Mouse (Mus musculus): ENCODE measurements at regions not wholly inside any gene's neighbourhood (a gene's known extent, or its start where the extent isn't known, plus 50 kb on each side); places are given as distances from the start of the nearest gene placed in this dataset.

DNA sequence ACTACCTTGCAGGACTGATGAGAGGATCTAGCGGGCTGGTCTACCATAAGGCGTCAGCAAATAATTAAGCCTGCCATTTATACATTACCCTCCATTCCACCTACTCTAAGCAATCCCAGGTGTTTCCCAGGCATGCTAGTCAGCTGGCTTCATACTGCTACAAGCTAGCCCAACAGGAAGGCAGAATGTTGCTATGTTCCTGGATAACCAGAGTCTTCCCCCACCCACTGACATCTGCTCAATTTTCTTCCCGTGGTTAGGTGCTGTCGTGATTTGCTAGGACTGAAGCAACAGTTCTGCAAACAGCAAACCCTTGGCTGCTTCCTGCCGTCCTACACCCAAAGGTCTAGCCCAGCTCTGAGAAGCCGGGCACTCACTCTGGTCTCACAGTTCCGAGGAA, 131.6 kb downstream of the Rpl14 start:
- no peak overlapping the region for H3K9ac ChIP-seq (ENCODE audit: low read length)
- H3K4me2 ChIP-seq (ENCODE audit: low read depth) = no peak overlapping the region
- ATAC-seq (ENCODE audit: insufficient read depth, low FRiP score, low TSS enrichment) (no peak), DNase-seq (ENCODE audit: low spot score) (no peak)
- H3K36me3 ChIP-seq (ENCODE audit: control insufficient read depth, insufficient read depth, low read length) = no peaks in the 10 kb centered on the region; the same call in 1 of the 2 replicates
- H3K4me1 ChIP-seq (ENCODE audit: control insufficient read depth, insufficient read depth, low read length) = no peaks in the 10 kb centered on the region
- H3K27me3 ChIP-seq (ENCODE audit: control insufficient read depth, insufficient read depth, low read length) = no peaks in the 10 kb centered on the region
- 82% methylated on average over 7 of the region's 7 CpGs for WGBS
- no peak overlapping the region for H3K27ac ChIP-seq (ENCODE audit: low read depth, low read length)
- H3K9me3 ChIP-seq (ENCODE audit: control insufficient read depth, low read length) = no peaks in the 10 kb centered on the region
- H3K4me3 ChIP-seq (ENCODE audit: low read depth, low read length) = no peak overlapping the region

DNA sequence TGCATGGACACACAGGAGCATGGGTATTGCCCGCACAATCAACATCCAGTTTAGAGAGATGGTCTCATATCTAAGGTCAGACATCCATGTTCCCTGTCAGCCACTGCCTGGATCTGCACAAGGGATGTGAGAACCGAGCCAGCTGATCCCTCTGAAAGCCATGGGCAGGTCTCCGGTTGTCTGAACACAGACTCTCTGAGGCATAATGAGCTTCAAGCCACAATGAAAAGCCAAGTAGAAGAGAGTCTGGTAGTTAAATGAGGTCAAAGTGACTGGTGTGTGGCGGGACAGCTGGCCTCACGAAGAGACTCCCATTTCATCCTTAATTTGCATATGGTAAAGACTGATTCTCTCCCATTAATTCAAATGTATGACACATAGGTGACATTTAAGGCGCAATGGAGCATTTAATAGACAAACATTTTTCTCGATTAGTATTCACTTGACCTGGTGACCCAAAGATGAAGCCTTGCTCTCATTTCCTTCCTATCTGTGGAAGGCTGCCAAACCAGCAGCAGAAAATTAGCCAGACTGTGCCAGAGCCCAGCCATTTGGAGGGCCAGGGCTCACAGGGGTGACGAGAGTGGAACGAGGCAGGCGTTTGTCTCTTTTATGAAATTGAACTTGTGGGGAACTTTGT, 132.2 kb downstream of the Rpl14 start:
- ATAC-seq (ENCODE audit: insufficient read depth, low FRiP score, low TSS enrichment) = peak; percentile 61
- 60% methylated on average over 10 of the region's 10 CpGs for WGBS
- Histone ChIP-seq H3K36me3 (ENCODE audit: control insufficient read depth, insufficient read depth, low read length) (no peaks in the 10 kb centered on the region; the same call in 1 of the 2 replicates), H3K4me1 (ENCODE audit: control insufficient read depth, insufficient read depth, low read length) (no peaks in the 10 kb centered on the region), H3K4me3 (ENCODE audit: low read depth, low read length) (no peak overlapping the region), H3K9ac (ENCODE audit: low read length) (no peak overlapping the region), H3K9me3 (ENCODE audit: control insufficient read depth, low read length) (no peaks in the 10 kb centered on the region), H3K4me2 (ENCODE audit: low read depth) (no peak overlapping the region), H3K27ac (ENCODE audit: low read depth, low read length) (no peak overlapping the region), H3K27me3 (ENCODE audit: control insufficient read depth, insufficient read depth, low read length) (no peaks in the 10 kb centered on the region)
- DNase-seq (ENCODE audit: low spot score) = peak; percentile 53

DNA sequence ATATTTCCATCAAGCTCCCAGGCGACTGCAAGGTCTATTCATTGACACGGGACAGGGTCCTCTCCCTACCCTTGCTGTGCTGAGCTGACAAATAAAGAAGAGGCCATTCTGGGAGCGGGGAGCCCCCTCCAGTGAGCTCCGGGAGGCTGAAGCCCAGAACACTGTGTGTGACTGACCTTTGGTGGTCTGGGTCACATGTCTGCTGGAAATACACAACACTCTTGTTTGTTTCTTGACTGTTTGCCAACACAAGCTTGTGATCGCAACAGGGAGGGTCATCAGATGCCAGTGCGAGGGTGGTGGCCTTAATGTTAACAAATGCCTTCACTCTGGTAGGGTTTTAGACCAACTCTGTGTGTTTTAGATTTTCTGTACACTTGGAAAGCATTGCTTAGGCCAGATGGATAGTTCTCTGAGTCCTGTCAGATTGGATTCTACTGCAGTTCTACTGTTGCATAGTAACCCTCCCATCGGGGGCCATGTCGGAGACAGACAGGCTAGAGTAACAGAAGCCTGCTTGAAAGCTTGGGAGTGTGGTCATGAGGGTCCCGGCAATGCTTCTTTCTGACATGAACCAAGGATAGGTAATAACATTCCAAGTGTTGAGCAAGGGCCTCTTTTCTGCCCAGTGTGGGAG, 135.4 kb downstream of the Rpl14 start:
- DNase-seq (ENCODE audit: low spot score) (no peak), ATAC-seq (ENCODE audit: insufficient read depth, low FRiP score, low TSS enrichment) (no peak)
- Histone ChIP-seq H3K27ac (ENCODE audit: low read depth, low read length) (no peak overlapping the region), H3K4me1 (ENCODE audit: control insufficient read depth, insufficient read depth, low read length) (no peaks in the 10 kb centered on the region), H3K9me3 (ENCODE audit: control insufficient read depth, low read length) (no peaks in the 10 kb centered on the region), H3K36me3 (ENCODE audit: control insufficient read depth, insufficient read depth, low read length) (no peaks in the 10 kb centered on the region; the same call in 1 of the 2 replicates), H3K9ac (ENCODE audit: low read length) (no peak overlapping the region), H3K4me2 (ENCODE audit: low read depth) (no peak overlapping the region), H3K4me3 (ENCODE audit: low read depth, low read length) (no peak overlapping the region), H3K27me3 (ENCODE audit: control insufficient read depth, insufficient read depth, low read length) (no peaks in the 10 kb centered on the region)
- 69% methylated on average over 9 of the region's 9 CpGs for WGBS

DNA sequence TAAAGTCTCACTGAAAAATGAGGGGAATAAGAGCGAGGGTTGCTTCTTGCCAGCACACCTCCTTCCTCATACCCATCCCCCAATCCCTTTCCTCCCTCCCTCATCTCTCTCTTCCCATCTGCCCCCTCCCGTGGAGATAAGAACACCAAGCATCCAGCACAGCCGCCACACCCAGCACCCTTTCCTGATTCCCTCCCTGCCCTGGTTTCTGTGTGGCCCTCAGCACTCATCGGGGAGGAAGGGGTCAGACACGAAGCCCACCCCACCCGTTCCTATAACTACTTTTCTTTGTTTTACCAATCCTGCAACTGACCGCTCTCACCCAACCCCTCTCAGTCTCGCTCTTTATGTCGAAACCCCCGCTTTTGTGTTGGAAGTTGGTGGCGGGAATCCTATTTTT, 137.3 kb downstream of the Rpl14 start:
- WGBS = 19% methylated on average over 11 of the region's 11 CpGs
- no peaks in the 10 kb centered on the region for H3K36me3 ChIP-seq (ENCODE audit: control insufficient read depth, insufficient read depth, low read length)
- no peak overlapping the region for H3K4me3 ChIP-seq (ENCODE audit: low read depth, low read length)
- no peak for DNase-seq (ENCODE audit: low spot score)
- H3K4me1 ChIP-seq (ENCODE audit: control insufficient read depth, insufficient read depth, low read length) = no peaks in the 10 kb centered on the region
- H3K9ac ChIP-seq (ENCODE audit: low read length) = 0 out of 2 replicates have a peak overlapping the region, but pooled peaks have one; percentile 9
- no peaks in the 10 kb centered on the region for H3K9me3 ChIP-seq (ENCODE audit: control insufficient read depth, low read length)
- no peak overlapping the region for H3K27ac ChIP-seq (ENCODE audit: low read depth, low read length)
- H3K4me2 ChIP-seq (ENCODE audit: low read depth) = no peak overlapping the region
- H3K27me3 ChIP-seq (ENCODE audit: control insufficient read depth, insufficient read depth, low read length) = no peaks in the 10 kb centered on the region
- ATAC-seq (ENCODE audit: insufficient read depth, low FRiP score, low TSS enrichment) = no peak

DNA sequence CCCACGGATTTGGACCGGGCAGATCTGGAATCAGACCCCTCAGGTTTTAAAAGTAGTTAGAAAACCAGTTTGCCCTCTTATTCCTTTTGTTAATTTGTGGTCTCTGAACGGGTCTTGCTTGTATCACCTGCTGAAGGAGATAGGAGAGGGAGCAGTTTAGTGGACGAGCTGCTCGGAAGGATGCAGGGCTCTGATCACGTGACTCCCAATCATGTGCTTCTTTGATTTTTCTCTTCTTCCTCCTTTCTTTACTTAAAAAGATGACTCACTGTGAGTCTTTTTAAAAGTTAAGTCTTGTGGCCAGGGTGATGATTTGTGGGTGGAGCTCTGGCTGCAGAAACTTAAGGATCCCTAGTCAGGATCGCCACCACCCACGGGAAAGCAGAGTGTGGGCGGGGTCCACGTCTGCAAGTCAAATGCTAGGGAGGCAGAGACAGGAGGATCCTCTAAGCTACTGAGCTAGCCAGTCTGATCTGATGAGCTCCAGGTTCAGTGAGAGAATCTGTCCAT, 138.0 kb downstream of the Rpl14 start:
- WGBS = 77% methylated on average over 10 of the region's 10 CpGs
- H3K4me3 ChIP-seq (ENCODE audit: low read depth, low read length) = no peak overlapping the region
- H3K36me3 ChIP-seq (ENCODE audit: control insufficient read depth, insufficient read depth, low read length) = no peaks in the 10 kb centered on the region
- no peak overlapping the region for H3K27ac ChIP-seq (ENCODE audit: low read depth, low read length)
- no peak overlapping the region for H3K4me2 ChIP-seq (ENCODE audit: low read depth)
- ATAC-seq (ENCODE audit: insufficient read depth, low FRiP score, low TSS enrichment) (no peak), DNase-seq (ENCODE audit: low spot score) (no peak)
- no peak overlapping the region for H3K9ac ChIP-seq (ENCODE audit: low read length)
- no peaks in the 10 kb centered on the region for H3K9me3 ChIP-seq (ENCODE audit: control insufficient read depth, low read length)
- no peaks in the 10 kb centered on the region for H3K4me1 ChIP-seq (ENCODE audit: control insufficient read depth, insufficient read depth, low read length)
- no peaks in the 10 kb centered on the region for H3K27me3 ChIP-seq (ENCODE audit: control insufficient read depth, insufficient read depth, low read length)

- Histone ChIP-seq H3K9me3 (ENCODE audit: control insufficient read depth, low read length) (no peaks in the 10 kb centered on the region), H3K27ac (ENCODE audit: low read depth, low read length) (no peak overlapping the region), H3K4me2 (ENCODE audit: low read depth) (no peak overlapping the region), H3K9ac (ENCODE audit: low read length) (no peak overlapping the region), H3K4me1 (ENCODE audit: control insufficient read depth, insufficient read depth, low read length) (no peaks in the 10 kb centered on the region), H3K4me3 (ENCODE audit: low read depth, low read length) (no peak overlapping the region), H3K27me3 (ENCODE audit: control insufficient read depth, insufficient read depth, low read length) (no peaks in the 10 kb centered on the region), H3K36me3 (ENCODE audit: control insufficient read depth, insufficient read depth, low read length) (no peaks in the 10 kb centered on the region)
- 97% methylated on average over 2 of the region's 2 CpGs for WGBS
- no peak for DNase-seq (ENCODE audit: low spot score)
- no peak for ATAC-seq (ENCODE audit: insufficient read depth, low FRiP score, low TSS enrichment)
These were observed 141.7 kb downstream of the Rpl14 start for GRCm38 (mm10) chr9:120712987-120713386.

DNA sequence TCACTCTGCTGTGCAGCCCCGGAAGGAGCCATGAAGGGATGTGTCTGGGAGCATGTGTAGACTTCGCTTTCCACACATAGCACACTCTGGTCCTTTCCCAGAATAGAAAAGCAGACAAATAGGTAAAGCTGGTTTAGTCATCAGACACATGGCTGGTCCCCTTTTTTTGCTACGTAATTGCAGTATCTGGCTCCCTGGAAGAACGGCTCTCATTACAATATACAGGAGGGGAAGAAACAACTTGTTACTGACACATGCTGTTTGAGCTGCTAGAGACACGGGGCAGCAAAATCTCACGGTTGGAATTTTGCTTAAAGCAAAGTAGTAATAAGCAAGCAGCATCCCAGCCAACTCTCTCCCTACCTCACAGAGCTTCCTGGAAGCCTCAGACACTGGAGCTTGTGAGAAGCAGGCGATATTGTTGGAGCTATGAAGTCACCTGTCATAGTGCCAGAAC, 144.4 kb downstream of the Rpl14 start:
- no peak overlapping the region for H3K9ac ChIP-seq (ENCODE audit: low read length)
- no peak overlapping the region for H3K27ac ChIP-seq (ENCODE audit: low read depth, low read length)
- no peaks in the 10 kb centered on the region for H3K27me3 ChIP-seq (ENCODE audit: control insufficient read depth, insufficient read depth, low read length)
- H3K4me3 ChIP-seq (ENCODE audit: low read depth, low read length) = no peak overlapping the region
- no peak overlapping the region for H3K4me2 ChIP-seq (ENCODE audit: low read depth)
- WGBS = 72% methylated on average over 7 of the region's 7 CpGs
- DNase-seq (ENCODE audit: low spot score) (no peak), ATAC-seq (ENCODE audit: insufficient read depth, low FRiP score, low TSS enrichment) (no peak)
- H3K9me3 ChIP-seq (ENCODE audit: control insufficient read depth, low read length) = no peaks in the 10 kb centered on the region
- no peaks in the 10 kb centered on the region for H3K36me3 ChIP-seq (ENCODE audit: control insufficient read depth, insufficient read depth, low read length)
- H3K4me1 ChIP-seq (ENCODE audit: control insufficient read depth, insufficient read depth, low read length) = no peaks in the 10 kb centered on the region

GRCm38 (mm10) chr9:120718812-120719211, 147.6 kb downstream of the Rpl14 start:
- no peak overlapping the region for H3K4me3 ChIP-seq (ENCODE audit: low read depth, low read length)
- no peak overlapping the region for H3K4me2 ChIP-seq (ENCODE audit: low read depth)
- no peak overlapping the region for H3K9ac ChIP-seq (ENCODE audit: low read length)
- 90% methylated on average over 3 of the region's 3 CpGs for WGBS
- H3K27me3 ChIP-seq (ENCODE audit: control insufficient read depth, insufficient read depth, low read length) = no peaks in the 10 kb centered on the region
- DNase-seq (ENCODE audit: low spot score) (no peak), ATAC-seq (ENCODE audit: insufficient read depth, low FRiP score, low TSS enrichment) (no peak)
- H3K36me3 ChIP-seq (ENCODE audit: control insufficient read depth, insufficient read depth, low read length) = no peaks in the 10 kb centered on the region
- H3K27ac ChIP-seq (ENCODE audit: low read depth, low read length) = no peak overlapping the region
- no peaks in the 10 kb centered on the region for H3K4me1 ChIP-seq (ENCODE audit: control insufficient read depth, insufficient read depth, low read length)
- H3K9me3 ChIP-seq (ENCODE audit: control insufficient read depth, low read length) = no peaks in the 10 kb centered on the region
